Mouse (Mus musculus) ES-Bruce4 (cell line): ENCODE measurements around the gene Dnajc13. TPM values are rescaled to one million over a fixed set of nuclear protein-coding genes. Genes with fewer than 3 reads are reported as not detected.

Experiments used
- H3K27ac ChIP-seq: 2 replicates; pipeline ENCODE4 v1.5.1; 2012; ENCODE audit warnings: low read length, inconsistent platforms; ENCODE audit not compliant: insufficient read depth
- H3K27me3 ChIP-seq: 2 replicates; pipeline ENCODE4 v1.6.1; 2012; ENCODE audit warnings: mild to moderate bottlenecking, low read length, inconsistent platforms; ENCODE audit not compliant: control insufficient read depth, poor library complexity, insufficient read depth, severe bottlenecking
- H3K36me3 ChIP-seq: 2 replicates; pipeline ENCODE4 v1.6.1; 2012; ENCODE audit warnings: inconsistent platforms, mild to moderate bottlenecking, low read length, moderate library complexity; ENCODE audit not compliant: control insufficient read depth, poor library complexity, insufficient read depth, severe bottlenecking
- H3K4me1 ChIP-seq: one replicate; pipeline ENCODE4 v1.8.1; 2011; ENCODE audit warnings: low read length; ENCODE audit not compliant: control insufficient read depth, insufficient read depth
- H3K4me3 ChIP-seq: 2 replicates; pipeline ENCODE4 v1.5.1; 2011; ENCODE audit warnings: low read depth, mild to moderate bottlenecking, low read length
- H3K9ac ChIP-seq: 2 replicates; pipeline ENCODE4 v1.6.1; 2012; ENCODE audit warnings: low read depth, mild to moderate bottlenecking, inconsistent platforms; ENCODE audit not compliant: poor library complexity, severe bottlenecking
- H3K9me3 ChIP-seq: replicated peaks from 2 replicates; pipeline ENCODE4 v1.6.1; 2012; ENCODE audit warnings: mild to moderate bottlenecking, low read length, inconsistent platforms; ENCODE audit not compliant: control insufficient read depth, poor library complexity, insufficient read depth, severe bottlenecking
- CTCF ChIP-seq: IDR thresholded peaks from one replicate; pipeline ENCODE4 v1.8.1; 2011; ENCODE audit warnings: low read depth, low read length
- EP300 ChIP-seq: IDR thresholded peaks from 2 replicates; pipeline ENCODE4 v1.6.1; 2011; ENCODE audit warnings: low read depth, low read length; ENCODE audit not compliant: insufficient read depth
- POLR2A ChIP-seq: IDR thresholded peaks from one replicate; pipeline ENCODE4 v1.8.1; 2011; ENCODE audit warnings: low read length; ENCODE audit not compliant: insufficient read depth
- polyA plus RNA-seq: library from polyadenylated mRNA; stranded (reverse); fragments of >200 nt; gene quantifications from 2 replicates; pipeline ENCODE4 v1.2.4, GENCODE M21; 2011; ENCODE audit warnings: low read depth; ENCODE audit not compliant: missing spikeins, insufficient read depth, insufficient read length

Dnajc13 gene
- polyA plus RNA-seq, 1 experiment, result 119 TPM

DNA sequence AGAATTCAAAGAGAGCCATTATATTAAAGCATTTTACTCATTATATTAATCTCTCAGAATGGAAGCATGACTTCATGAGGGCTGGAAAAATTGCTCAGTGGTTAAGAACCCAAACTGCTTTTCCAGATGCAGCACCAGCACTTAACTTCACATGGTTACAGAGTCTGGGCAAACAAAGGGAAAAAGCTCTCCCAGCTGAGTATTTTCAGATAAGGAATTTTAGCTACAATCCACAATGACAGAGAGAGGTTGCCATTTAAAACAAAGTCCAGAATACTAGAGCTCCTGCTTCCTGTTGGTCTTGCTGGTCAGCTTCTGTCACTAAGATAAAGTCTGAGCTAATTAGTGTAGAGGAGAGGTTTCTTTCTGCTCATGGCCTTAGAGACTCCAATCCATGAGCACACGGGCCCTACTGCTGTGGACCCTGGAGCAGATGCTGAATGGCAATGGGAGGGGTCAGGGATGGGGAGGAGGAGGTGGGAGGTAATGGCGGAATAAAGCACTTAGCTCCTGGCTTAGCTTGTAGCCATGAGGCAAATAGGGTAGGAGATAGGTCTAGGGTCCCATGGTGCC, 154.1 kb downstream of the Dnajc13 start:
- no peak overlapping the region for H3K4me3 ChIP-seq
- peaks cover 9% of the 10 kb centered on the region for H3K9me3 ChIP-seq
- H3K27ac ChIP-seq, result no peak overlapping the region
- TF ChIP-seq POLR2A (no peak), EP300 (no peak), CTCF (no peak)
- no peaks in the 10 kb centered on the region for H3K36me3 ChIP-seq
- H3K9ac ChIP-seq, result no peak overlapping the region
- H3K4me1 ChIP-seq, result no peaks in the 10 kb centered on the region
- no peaks in the 10 kb centered on the region for H3K27me3 ChIP-seq

DNA sequence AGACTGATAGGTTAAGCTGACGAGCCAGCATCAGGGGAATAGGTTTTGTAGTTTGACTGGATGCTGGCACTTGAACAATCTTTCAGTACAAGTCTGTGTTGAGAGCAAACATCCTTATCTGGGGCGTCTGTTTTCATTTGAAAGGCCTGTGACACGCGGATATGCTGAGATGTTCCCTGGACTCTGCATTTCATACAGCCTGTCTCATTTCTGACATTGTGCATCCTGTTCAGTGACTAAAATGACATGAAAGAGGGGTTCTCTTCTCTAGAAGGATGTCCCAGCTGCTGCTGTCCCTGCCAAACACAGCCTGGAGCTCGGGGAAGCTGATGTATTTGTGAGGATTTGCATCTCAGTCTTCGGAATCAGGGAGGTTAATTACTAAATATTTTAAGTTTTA, 155.2 kb downstream of the Dnajc13 start:
- Histone ChIP-seq H3K9ac (no peak overlapping the region), H3K27ac (no peak overlapping the region), H3K9me3 (peaks cover 9% of the 10 kb centered on the region), H3K27me3 (no peaks in the 10 kb centered on the region), H3K36me3 (no peaks in the 10 kb centered on the region), H3K4me1 (peaks cover 4% of the 10 kb centered on the region), H3K4me3 (no peak overlapping the region)
- TF ChIP-seq POLR2A (no peak), EP300 (no peak), CTCF (no peak)

DNA sequence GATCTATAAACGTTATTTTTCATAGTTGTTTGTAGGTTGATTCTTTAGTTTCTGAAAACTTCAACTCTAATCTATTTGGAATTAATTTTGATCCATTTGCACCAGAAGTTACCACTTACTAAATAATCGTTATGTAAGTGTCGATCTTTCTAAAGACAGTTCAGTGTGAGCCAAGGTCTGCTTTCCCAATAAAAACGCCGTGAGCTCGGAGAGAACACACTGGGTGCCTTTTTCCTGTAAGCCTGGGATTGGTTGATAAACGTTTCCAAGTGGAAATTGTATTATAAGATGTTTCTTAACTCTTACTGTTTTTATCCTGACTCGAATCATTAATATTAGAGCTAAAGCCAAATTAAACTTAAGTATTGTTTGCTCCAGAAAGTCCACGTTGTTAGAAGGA, 155.8 kb downstream of the Dnajc13 start:
- H3K4me3 ChIP-seq, result no peak overlapping the region
- H3K4me1 ChIP-seq, result peaks cover 6% of the 10 kb centered on the region
- peaks cover 9% of the 10 kb centered on the region for H3K9me3 ChIP-seq
- H3K36me3 ChIP-seq, result no peaks in the 10 kb centered on the region
- TF ChIP-seq POLR2A (no peak), EP300 (no peak), CTCF (no peak)
- no peak overlapping the region for H3K9ac ChIP-seq
- no peak overlapping the region for H3K27ac ChIP-seq
- no peaks in the 10 kb centered on the region for H3K27me3 ChIP-seq

DNA sequence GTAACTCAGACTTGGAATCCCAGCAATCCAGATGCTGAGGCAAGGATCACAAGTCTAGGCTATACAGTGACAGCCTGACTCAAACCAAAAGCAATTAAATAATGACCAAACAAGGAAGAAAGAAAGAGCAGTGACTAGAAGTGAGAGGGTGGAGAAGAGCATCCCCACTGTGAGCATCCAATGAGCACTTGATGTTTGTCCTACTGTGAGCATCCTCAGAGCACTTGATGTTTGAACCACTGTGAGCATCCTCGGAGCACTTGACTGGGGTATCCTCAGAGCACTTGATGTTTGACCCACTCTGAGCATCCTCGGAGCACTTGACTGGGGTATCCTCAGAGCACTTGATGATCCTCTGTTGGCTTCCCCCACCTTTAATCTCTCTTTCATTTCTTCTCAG, 157.7 kb downstream of the Dnajc13 start:
- no peak overlapping the region for H3K9ac ChIP-seq
- no peaks in the 10 kb centered on the region for H3K9me3 ChIP-seq
- no peaks in the 10 kb centered on the region for H3K27me3 ChIP-seq
- H3K4me1 ChIP-seq, result peaks cover 12% of the 10 kb centered on the region
- H3K27ac ChIP-seq, result no peak overlapping the region
- no peaks in the 10 kb centered on the region for H3K36me3 ChIP-seq
- TF ChIP-seq POLR2A (no peak), EP300 (no peak), CTCF (no peak)
- H3K4me3 ChIP-seq, result no peak overlapping the region

DNA sequence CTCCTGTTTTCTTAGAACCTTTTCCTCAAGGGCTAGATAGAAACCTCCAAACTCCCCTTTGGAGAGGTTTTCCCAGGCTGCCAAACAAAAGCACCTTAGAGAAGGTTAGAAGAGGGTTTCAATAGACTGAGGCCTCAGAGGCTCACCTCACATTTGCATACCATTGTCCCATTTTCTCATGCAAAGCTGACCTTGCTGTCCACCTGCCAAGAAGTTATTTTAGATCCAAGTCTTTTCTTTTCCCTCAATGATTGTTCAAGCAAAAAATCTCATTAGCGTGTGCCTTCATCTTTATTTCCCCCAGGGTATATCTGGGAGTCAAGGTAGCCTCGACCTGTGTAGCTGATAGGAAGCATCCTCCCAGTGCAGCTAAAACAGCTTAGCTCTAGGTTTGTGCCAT, 159.8 kb downstream of the Dnajc13 start:
- TF ChIP-seq CTCF (no peak), EP300 (no peak), POLR2A (no peak)
- no peaks in the 10 kb centered on the region for H3K9me3 ChIP-seq
- H3K9ac ChIP-seq, result no peak overlapping the region
- no peak overlapping the region for H3K4me3 ChIP-seq
- peaks cover 14% of the 10 kb centered on the region for H3K4me1 ChIP-seq
- no peaks in the 10 kb centered on the region for H3K36me3 ChIP-seq
- H3K27me3 ChIP-seq, result no peaks in the 10 kb centered on the region
- H3K27ac ChIP-seq, result peak overlapping the region; percentile 84

DNA sequence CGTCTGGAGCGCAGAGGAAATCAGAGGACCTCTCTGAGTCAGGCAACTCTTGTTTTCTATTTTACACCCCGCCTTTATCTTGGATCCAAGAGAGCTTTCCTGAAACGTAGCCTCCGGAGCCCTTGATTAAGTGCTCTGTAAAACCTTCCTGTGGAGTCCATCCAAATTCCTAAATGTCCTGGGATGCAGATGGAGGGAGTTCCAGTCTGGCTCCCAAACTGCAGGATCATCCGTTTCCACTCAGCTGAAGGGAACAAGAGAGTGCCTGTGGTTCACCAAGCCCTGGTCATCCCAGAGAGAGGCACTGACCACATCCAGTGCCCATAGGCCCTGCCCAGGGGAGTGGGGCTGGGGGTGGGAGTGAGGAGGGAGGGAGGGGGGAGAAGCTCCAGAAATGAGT, 160.4 kb downstream of the Dnajc13 start:
- Histone ChIP-seq H3K27ac (peak overlapping the region; percentile 80; the same call in 1 of the 2 replicates), H3K9me3 (no peaks in the 10 kb centered on the region), H3K9ac (no peak overlapping the region), H3K4me1 (peaks cover 14% of the 10 kb centered on the region), H3K36me3 (no peaks in the 10 kb centered on the region), H3K27me3 (no peaks in the 10 kb centered on the region), H3K4me3 (no peak overlapping the region)
- no peak for TF ChIP-seq EP300
- TF ChIP-seq CTCF, result no peak
- TF ChIP-seq POLR2A, result no peak
